Mouse (Mus musculus): ENCODE results near the gene Ifi27l2b.
"Not testable (repeated sequence)": the region's sequence is repeated elsewhere in the genome, so short reads cannot be mapped to it uniquely, and the experiment has no call there.

Ifi27l2b gene

DNA sequence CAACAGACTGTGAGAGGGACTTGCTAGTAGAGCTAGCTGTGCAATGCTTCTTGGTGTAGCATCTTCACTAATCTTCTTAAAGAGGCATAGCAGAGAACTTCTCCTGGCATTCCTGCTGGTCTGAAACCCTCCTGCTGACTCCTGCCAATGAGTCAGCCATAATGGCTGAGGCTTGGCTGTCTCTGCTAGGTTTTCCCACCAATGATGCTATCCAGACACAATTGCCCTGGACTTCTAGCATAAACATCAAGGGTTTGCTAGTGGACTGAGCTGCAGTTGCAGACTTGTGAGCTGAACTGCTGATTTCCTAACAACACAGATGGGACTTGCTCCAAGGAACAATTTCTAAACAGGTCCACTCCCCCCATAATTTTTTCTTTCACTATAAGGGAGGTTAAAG is 3.7 kb downstream of the Ifi27l2b start:
- in situ Hi-C loops (cut with MboI; ENCODE audit: low pct_unique_long_range_greater_than_20kb in 1 of 2, low sequenced_read_pairs in 2 of 2, unreplicated experiment in 1 of 2): no loop called here

- in situ Hi-C loops (cut with MboI; ENCODE audit: low pct_unique_long_range_greater_than_20kb in 1 of 2, low sequenced_read_pairs in 2 of 2, unreplicated experiment in 1 of 2): no loop called here
Observed at GRCm38 (mm10) chr12:103445060-103445459, 12.0 kb downstream of the Ifi27l2b start.

GRCm38 (mm10) chr12:103444261-103444660 is 12.8 kb downstream of the Ifi27l2b start:
- in situ Hi-C loops (cut with MboI; ENCODE audit: low pct_unique_long_range_greater_than_20kb in 1 of 2, low sequenced_read_pairs in 2 of 2, unreplicated experiment in 1 of 2): not testable (repeated sequence)

GRCm38 (mm10) chr12:103443524-103443923 is 13.5 kb downstream of the Ifi27l2b start, which contains the start of gene Ifi27l2a:
Ifi27l2a (minus strand) TSS chr12:103443680.
- in situ Hi-C loops (cut with MboI; ENCODE audit: low pct_unique_long_range_greater_than_20kb in 1 of 2, low sequenced_read_pairs in 2 of 2, unreplicated experiment in 1 of 2): no loop called here

GRCm38 (mm10) chr12:103437601-103438000 is 19.4 kb downstream of the Ifi27l2b start:
- in situ Hi-C loops (cut with MboI; ENCODE audit: low pct_unique_long_range_greater_than_20kb in 1 of 2, low sequenced_read_pairs in 2 of 2, unreplicated experiment in 1 of 2): no loop called here

- in situ Hi-C loops (cut with MboI; ENCODE audit: low pct_unique_long_range_greater_than_20kb in 1 of 2, low sequenced_read_pairs in 2 of 2, unreplicated experiment in 1 of 2): no loop called here
Observed at GRCm38 (mm10) chr12:103434861-103435260, 22.2 kb downstream of the Ifi27l2b start.

DNA sequence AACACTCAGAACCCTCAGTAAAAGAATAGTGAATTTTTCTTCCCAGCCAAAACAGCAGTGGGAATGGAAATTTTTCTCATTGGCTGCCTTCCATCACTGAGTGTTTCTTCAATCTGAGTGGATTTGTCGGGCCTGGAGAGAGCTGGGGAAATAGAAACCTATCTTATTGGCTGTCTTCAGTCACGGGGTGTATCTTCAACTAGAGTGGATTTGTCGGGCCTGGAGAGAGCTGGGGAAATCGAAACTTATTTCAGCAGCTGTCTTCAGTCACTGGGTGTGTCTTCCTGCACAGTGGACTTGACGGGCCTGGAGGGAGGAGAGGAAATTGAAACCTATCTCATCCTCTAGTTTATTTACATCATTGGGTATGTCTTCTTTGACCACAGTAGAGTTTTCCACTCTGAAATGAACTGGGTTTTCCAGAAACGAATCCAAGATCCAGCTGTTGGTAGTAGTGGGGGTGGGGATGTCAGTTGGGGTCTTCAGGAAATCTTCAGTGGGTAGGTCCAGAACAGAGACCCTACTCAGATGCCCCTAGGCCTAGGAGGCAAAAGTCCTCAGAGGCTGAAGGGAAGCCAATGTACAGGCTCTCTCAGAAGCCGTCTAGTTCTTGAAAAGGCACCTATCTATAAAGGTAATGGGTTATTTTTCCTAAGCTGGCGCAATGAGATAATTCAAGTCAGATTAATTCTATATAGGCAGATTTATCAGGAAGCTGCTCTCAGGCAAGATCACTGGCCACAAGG is 22.9 kb downstream of the Ifi27l2b start, which contains the start of gene Ifi27:
TSS of gene Ifi27 (plus strand) at position 226 of the 746 bp plus-strand sequence.
- in situ Hi-C loops (cut with MboI; ENCODE audit: low pct_unique_long_range_greater_than_20kb in 1 of 2, low sequenced_read_pairs in 2 of 2, unreplicated experiment in 1 of 2): no loop called here

DNA sequence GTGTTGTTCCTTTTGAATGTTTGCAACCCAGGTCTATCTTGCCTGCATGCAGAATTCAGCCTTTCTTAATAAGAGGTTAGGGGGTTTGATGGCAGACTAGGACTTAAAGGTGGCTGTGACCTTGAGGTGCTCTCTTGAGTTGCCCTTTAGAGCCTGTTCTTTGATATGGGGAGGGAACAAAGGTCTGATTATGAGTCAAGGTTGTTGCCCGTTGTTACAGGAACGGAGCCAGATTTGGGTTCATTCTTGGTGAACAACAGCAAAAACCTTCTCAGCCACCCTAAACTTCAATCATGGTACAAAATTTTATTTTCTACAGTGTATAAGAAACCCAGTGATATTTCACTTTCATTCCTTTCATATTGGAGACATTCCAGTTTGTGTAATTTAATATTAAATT is 23.6 kb downstream of the Ifi27l2b start:
- in situ Hi-C loops (cut with MboI; ENCODE audit: low pct_unique_long_range_greater_than_20kb in 1 of 2, low sequenced_read_pairs in 2 of 2, unreplicated experiment in 1 of 2): no loop called here

DNA sequence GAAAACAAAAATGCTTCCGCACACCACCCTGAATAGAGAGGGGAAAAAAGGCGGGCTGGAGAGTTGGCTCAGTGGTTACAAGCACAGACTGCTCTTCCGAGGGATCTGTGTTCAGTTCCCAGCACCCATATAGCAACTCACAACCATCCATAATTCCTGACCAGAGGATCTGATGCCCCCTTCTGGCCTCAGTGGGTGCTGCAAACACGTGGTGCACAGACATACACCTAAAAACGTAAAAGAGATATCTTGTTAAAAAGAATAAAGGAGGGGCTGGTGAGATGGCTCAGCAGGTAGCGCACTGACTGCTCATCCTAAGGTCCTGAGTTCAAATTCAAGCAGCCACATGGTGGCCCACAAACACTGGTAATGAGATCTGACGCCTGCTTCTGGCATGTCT is 30.3 kb downstream of the Ifi27l2b start:
- in situ Hi-C loops (cut with MboI; ENCODE audit: low pct_unique_long_range_greater_than_20kb in 1 of 2, low sequenced_read_pairs in 2 of 2, unreplicated experiment in 1 of 2): loop anchor here (5.0 to 10.0 kb wide), 2 partner anchors 68 to 76 kb away; no protein-coding TSS in a partner anchor

- in situ Hi-C loops (cut with MboI; ENCODE audit: low pct_unique_long_range_greater_than_20kb in 1 of 2, low sequenced_read_pairs in 2 of 2, unreplicated experiment in 1 of 2): loop anchor here (5.0 to 10.0 kb wide), 2 partner anchors 69 to 76 kb away; no protein-coding TSS in a partner anchor
Observed at GRCm38 (mm10) chr12:103425729-103426470, 31.1 kb downstream of the Ifi27l2b start, which contains the start of gene Ddx24. Ddx24 (minus strand) TSS chr12:103425830.

DNA sequence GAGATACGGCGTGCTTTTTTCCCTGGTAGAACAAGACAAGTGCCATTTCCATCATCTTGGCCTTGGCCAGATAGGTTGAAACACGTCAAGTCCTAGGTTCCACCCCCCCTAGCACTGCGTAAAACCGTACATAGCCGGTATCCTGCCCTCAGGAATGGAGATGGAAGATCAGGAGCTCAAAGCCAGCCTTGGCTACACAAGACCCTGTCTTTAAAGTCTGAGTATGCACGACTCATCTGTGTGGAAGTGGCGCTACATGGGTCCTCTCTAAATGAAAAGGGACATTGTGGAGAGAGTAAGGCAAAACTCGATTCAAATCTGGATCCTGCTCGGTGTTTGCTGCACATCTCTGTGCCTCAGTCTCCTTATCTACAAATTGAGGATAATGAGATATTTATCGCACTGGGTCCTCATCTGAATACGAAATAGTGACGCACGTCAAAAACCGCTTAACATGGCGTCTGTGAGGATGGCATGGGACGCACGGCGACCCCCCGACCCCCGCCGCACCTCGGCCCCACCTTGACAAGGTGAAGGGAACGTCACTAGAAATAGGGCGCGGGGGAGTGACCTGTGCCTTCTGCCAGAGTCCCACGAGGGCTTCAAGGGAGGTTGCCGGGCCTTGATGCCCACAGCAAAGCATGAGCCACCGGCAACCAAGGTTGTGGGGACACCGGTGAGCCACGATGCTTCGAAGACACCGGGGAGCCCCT is 31.9 kb downstream of the Ifi27l2b start:
- in situ Hi-C loops (cut with MboI; ENCODE audit: low pct_unique_long_range_greater_than_20kb in 1 of 2, low sequenced_read_pairs in 2 of 2, unreplicated experiment in 1 of 2): loop anchor here (5.0 to 10.0 kb wide), 2 partner anchors 70 to 77 kb away; no protein-coding TSS in a partner anchor

- in situ Hi-C loops (cut with MboI; ENCODE audit: low pct_unique_long_range_greater_than_20kb in 1 of 2, low sequenced_read_pairs in 2 of 2, unreplicated experiment in 1 of 2): no loop called here
Observed at GRCm38 (mm10) chr12:103408144-103408543, 48.9 kb downstream of the Ifi27l2b start.

- in situ Hi-C loops (cut with MboI; ENCODE audit: low pct_unique_long_range_greater_than_20kb in 1 of 2, low sequenced_read_pairs in 2 of 2, unreplicated experiment in 1 of 2): no loop called here
Observed at GRCm38 (mm10) chr12:103407720-103408119, 49.3 kb downstream of the Ifi27l2b start, which contains the start of gene 9330161L09Rik. 9330161L09Rik (minus strand) TSS chr12:103407820.

- in situ Hi-C loops (cut with MboI; ENCODE audit: low pct_unique_long_range_greater_than_20kb in 1 of 2, low sequenced_read_pairs in 2 of 2, unreplicated experiment in 1 of 2): no loop called here
Observed at GRCm38 (mm10) chr12:103404131-103404530, 52.9 kb downstream of the Ifi27l2b start.
